Mouse (Mus musculus): Measurements from ENCODE around the gene Adam4. TPM values are rescaled to one million over a fixed set of nuclear protein-coding genes. Genes with fewer than 3 reads are reported as not detected.

Adam4 gene
- total RNA-seq (2023) = 1.5 TPM

GRCm38 (mm10) chr12:81421846-81422245, at the start of gene Adam4:
Adam4 (minus strand) TSS chr12:81421946.

GRCm38 (mm10) chr12:81379364-81379763, 42.4 kb downstream of the Adam4 start, which contains the start of gene Gm4787:
Gm4787 (minus strand) TSS chr12:81379464.

Other genes with a start within 250 kb of the Adam4 start
- not detected for gene Slc8a3, start 88.8 kb downstream of the Adam4 start, total RNA-seq (2023)
- 1.1 TPM for gene Gm4787, start 42.5 kb downstream of the Adam4 start, total RNA-seq (2023)
- gene Cox16, start 63.2 kb upstream of the Adam4 start, total RNA-seq (2023) = 74.9 TPM
- gene Gm20498, start 111.0 kb upstream of the Adam4 start, total RNA-seq (2023) = 16.6 TPM
- gene Synj2bp, start 111.0 kb upstream of the Adam4 start, total RNA-seq (2023) = 31.5 TPM
- gene Adam21, start 146.5 kb upstream of the Adam4 start, total RNA-seq (2023) = not detected
- gene Med6, start 173.1 kb upstream of the Adam4 start, total RNA-seq (2023) = 41.1 TPM
- not detected for gene Ttc9, start 209.3 kb upstream of the Adam4 start, total RNA-seq (2023)